Mouse (Mus musculus) kidney, adult 2 months (tissue): ENCODE results near the gene Abcg8. TPM values are rescaled to one million over a fixed set of nuclear protein-coding genes. Genes with fewer than 3 reads are reported as not detected.

Experiments
- DNase-seq: peaks from one replicate; pipeline ENCODE4 v3.0.0; 2021
- H3K27ac ChIP-seq: fragments of 200-500 bp; 2 replicates; pipeline ENCODE4 v1.5.1; 2012; ENCODE audit warnings: low read depth, low read length, control low read depth, inconsistent platforms; ENCODE audit not compliant: insufficient read depth
- H3K27me3 ChIP-seq: fragments of 200-500 bp; replicated peaks from 2 replicates; pipeline ENCODE4 v1.6.1; 2012; ENCODE audit warnings: mild to moderate bottlenecking, moderate library complexity, low read length, inconsistent platforms; ENCODE audit not compliant: control insufficient read depth, insufficient read depth
- H3K36me3 ChIP-seq: fragments of 200-500 bp; 2 replicates; pipeline ENCODE4 v1.6.1; 2012; ENCODE audit warnings: mild to moderate bottlenecking, moderate library complexity, low read length, inconsistent platforms; ENCODE audit not compliant: control insufficient read depth, insufficient read depth
- H3K4me1 ChIP-seq: fragments of 200-500 bp; 2 replicates; pipeline ENCODE4 v1.6.1; 2011; ENCODE audit warnings: low read length; ENCODE audit not compliant: control insufficient read depth, insufficient read depth
- H3K4me3 ChIP-seq: fragments of 200-500 bp; 2 replicates; pipeline ENCODE4 v1.5.1; 2011; ENCODE audit warnings: mild to moderate bottlenecking, low read depth, low read length, control low read depth; ENCODE audit not compliant: insufficient read depth
- CTCF ChIP-seq: fragments of 200-500 bp; conservative IDR thresholded peaks from 2 replicates; pipeline ENCODE4 v1.5.1; 2011; ENCODE audit warnings: low read depth, mild to moderate bottlenecking, control low read depth, low read length, moderate library complexity, mixed read lengths; ENCODE audit not compliant: insufficient read depth, insufficient read length
- POLR2A ChIP-seq: fragments of 200-500 bp; IDR thresholded peaks from one replicate; pipeline ENCODE4 v1.6.1; 2011; ENCODE audit warnings: low read depth, low read length, control low read depth
- whole genome bisulfite sequencing: fragments of 180-500 bp; shearing (Covaris S2); methylation state at CpG from one replicate; pipeline ENCODE4 v1.1.7; 2018; 5-methylcytosine and 5-hydroxymethylcytosine counted together
- polyA plus RNA-seq: library from polyadenylated mRNA; depleted of rRNA; stranded (reverse); fragments of >200 nt; gene quantifications from 2 replicates; pipeline ENCODE4 v1.2.3, GENCODE M21; 2012

Gene Abcg8
- polyA plus RNA-seq, 1 experiment: 0.33 TPM

DNA sequence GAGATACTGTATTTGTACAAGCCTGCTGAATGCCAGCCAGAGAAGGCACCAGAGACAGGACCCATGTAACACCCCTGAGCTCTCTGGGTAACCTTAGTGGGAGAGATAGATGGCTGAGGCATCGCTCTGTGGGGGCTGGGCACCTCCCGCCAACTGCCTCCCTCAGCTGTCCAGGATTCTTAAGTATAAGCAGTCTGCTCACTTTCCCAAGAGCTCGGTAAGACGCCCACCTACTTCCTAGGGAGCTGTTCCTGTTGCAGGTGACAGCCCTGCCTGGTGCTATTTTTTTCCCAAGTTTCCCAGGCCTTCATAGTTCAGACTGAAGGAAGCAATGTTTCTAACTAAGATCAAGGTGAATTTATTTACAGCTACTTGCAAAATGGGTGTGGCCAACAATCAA lies 898 bp upstream of the Abcg8 start:
- TF ChIP-seq CTCF (no peak), POLR2A (no peak)
- Histone ChIP-seq H3K4me3 (no peak overlapping the region), H3K27me3 (no peaks in the 10 kb centered on the region), H3K27ac (no peak overlapping the region), H3K4me1 (peaks cover 11% of the 10 kb centered on the region; the same call in 1 of the 2 replicates), H3K36me3 (no peaks in the 10 kb centered on the region)
- no peak for DNase-seq
- WGBS: 69% methylated on average over 4 of the region's 4 CpGs

DNA sequence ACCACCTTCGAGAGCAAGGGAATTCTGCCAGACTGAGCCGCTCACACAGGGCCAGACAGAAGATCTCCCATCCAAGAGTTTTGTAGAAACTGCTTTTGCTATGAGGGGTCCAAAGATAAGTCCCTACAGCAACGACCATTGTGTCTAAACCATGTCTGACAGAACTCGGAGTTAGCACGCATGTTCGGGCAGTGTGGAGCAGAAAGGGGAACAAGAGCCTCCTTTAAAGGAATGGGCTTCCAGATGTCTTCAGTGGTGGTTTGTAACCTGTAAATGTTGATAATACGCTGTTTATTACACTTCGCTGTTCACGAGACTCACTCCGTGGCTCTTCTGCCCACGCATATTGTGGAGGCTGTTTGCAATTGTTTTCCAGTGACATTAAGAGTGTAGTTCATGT lies 1.5 kb downstream of the Abcg8 start:
- no peak overlapping the region for H3K27ac ChIP-seq
- no peak for DNase-seq
- no peaks in the 10 kb centered on the region for H3K27me3 ChIP-seq
- H3K36me3 ChIP-seq: no peaks in the 10 kb centered on the region
- H3K4me3 ChIP-seq: no peak overlapping the region
- 87% methylated on average over 11 of the region's 11 CpGs for WGBS
- peaks cover 11% of the 10 kb centered on the region; the same call in 1 of the 2 replicates for H3K4me1 ChIP-seq
- TF ChIP-seq POLR2A (no peak), CTCF (no peak)

DNA sequence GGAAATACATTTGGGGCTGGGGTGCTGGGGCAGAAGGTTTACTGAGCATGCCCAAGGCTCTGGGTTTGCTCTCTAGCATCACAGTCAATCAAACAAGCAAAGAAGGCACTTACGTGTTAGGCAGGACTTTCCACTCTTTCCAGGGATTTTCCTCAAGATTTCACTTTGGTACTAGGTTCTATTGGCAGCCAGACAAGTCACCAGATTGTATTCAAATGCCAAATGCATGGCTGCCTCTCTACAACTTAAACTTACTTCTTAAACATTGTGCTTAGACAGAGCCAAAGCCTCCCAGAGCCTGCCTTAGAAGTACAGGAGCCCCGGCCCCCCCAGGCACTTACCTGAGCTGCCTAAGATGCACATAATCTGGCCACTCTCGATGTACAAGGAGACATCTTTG lies 5.6 kb downstream of the Abcg8 start:
- H3K36me3 ChIP-seq: no peaks in the 10 kb centered on the region
- H3K27me3 ChIP-seq: no peaks in the 10 kb centered on the region
- no peak overlapping the region for H3K4me3 ChIP-seq
- H3K27ac ChIP-seq: no peak overlapping the region
- 80% methylated on average over 3 of the region's 3 CpGs for WGBS
- TF ChIP-seq CTCF (no peak), POLR2A (no peak)
- no peak for DNase-seq
- no peaks in the 10 kb centered on the region for H3K4me1 ChIP-seq

DNA sequence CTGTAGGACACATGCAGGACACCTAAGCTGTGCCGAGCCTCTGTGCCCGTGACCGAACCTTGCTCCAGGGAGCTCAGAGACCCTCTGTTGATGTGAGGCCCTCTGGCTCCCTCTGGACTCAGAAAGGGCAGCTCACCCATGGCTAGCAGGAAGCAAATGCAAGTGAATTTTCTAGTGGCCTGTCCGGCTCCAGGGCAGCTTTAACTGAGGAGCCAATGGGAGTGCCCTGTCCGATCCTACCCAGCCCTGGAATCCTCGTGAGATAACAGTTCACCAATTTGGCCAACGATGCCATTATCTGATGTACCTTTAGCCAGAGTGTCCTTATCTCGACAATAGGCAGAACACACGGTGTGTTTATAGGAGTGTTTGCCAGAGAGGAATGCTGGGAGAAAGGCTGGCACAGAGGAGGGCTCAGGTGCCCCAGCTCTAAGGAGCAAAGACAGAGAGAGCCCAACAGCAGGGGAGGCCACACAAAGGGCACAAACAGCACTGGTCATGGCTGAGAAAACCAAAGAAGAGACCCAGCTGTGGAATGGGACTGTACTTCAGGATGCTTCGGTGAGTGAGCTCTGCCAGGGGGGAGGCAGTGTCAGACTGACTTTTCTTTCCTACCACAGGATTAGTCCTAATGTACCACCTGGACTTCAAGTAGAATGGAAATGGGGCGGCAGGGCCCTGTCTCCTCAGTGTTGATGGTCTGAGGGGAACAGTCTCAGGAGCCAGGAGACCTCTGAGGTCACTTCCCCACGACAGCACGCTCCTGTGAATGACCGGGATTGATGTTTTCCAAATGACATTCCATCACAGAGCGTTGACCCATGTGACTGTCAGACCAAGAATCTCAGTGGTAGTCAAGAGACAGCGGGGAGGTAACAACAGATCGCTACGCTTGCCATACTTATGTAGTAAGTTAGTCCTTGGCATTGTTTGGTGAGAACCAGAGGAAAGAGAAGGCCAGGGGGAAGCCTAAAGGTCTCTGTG lies 6.9 kb downstream of the Abcg8 start, which contains the start of gene Abcg5:
TSS of gene Abcg5 (minus strand) at position 278 of the 984 bp plus-strand sequence.
- no peak within 1 kb of the TSS for H3K27ac ChIP-seq
- H3K27me3 ChIP-seq: no peaks in the 10 kb centered on the region
- no peak for DNase-seq
- H3K4me1 ChIP-seq: no peaks in the 10 kb centered on the region
- WGBS: 82% methylated on average over 18 of the region's 18 CpGs
- H3K4me3 ChIP-seq: no peak within 1 kb of the TSS
- H3K36me3 ChIP-seq: no peaks in the 10 kb centered on the region
- TF ChIP-seq CTCF (no peak; the same call in 1 of the 2 replicates), POLR2A (no peak)

DNA sequence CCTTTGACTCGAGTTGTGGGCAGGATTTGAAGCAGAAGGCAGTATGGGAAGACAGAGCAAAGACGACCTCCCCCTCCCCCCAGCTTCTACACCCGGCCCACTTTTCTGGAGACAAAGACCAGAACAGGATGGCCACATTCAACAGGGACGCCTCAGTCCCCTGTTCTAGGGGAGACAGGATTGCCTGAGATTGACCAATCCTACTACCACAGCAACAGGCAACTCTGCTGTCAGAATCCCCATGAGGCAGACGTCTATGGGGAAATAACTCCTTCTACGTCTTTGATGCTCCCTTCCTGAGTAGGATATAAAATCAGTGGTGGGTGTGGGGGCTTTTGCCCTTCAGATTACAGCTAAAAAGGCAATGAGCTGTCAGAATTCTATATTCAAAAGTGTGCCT lies 8.2 kb downstream of the Abcg8 start:
- Histone ChIP-seq H3K4me3 (no peak overlapping the region), H3K36me3 (no peaks in the 10 kb centered on the region), H3K27ac (no peak overlapping the region), H3K27me3 (no peaks in the 10 kb centered on the region), H3K4me1 (peaks cover 5% of the 10 kb centered on the region; the same call in 1 of the 2 replicates)
- no peak for TF ChIP-seq CTCF
- no peak for TF ChIP-seq POLR2A
- DNase-seq: no peak
- WGBS: 50% methylated on average over 6 of the region's 6 CpGs

DNA sequence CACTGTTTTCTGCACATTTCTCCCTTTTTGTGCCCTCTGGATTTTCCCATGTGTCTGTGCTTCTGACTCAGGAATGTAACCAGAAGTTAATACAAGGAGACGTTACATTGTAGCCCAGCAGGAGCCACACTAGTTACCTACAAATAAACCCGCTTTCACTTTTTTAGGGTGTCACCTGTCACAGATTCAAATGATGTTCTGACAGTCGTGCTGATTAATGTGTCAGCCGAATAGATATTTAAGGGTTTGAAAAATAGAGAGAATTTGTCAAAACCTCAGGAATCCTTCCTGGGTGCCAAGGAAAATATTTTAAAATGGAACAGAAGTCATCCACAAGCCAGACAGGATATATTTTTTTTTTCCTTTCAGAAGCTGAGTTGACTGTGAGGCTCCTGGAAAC lies 9.2 kb downstream of the Abcg8 start:
- no peak overlapping the region for H3K4me3 ChIP-seq
- H3K27me3 ChIP-seq: no peaks in the 10 kb centered on the region
- no peak for DNase-seq
- TF ChIP-seq POLR2A (no peak), CTCF (no peak)
- H3K4me1 ChIP-seq: peaks cover 9% of the 10 kb centered on the region; the same call in 1 of the 2 replicates
- no peak overlapping the region for H3K27ac ChIP-seq
- WGBS: 68% methylated on average over 4 of the region's 4 CpGs
- H3K36me3 ChIP-seq: no peaks in the 10 kb centered on the region

DNA sequence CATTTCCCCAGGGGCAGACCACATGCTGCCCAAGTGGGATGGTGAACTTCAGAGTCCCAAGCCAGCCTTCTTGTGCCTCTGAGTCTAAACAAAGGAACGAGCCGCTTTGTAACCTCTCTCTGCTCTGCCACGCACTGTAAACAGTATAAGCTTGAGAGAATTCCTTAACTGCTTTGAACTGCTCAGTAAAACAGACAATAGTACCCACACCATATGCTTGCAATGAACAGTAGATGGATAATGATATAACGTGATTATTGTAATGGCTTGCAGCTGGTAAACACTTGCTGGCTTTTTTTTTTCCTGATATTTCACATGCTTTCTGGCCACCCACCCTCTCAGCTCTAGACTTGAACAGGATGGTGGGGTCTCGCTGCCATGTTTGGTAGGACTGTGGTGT lies 11.9 kb downstream of the Abcg8 start:
- H3K4me1 ChIP-seq: peaks cover 9% of the 10 kb centered on the region; the same call in 1 of the 2 replicates
- no peaks in the 10 kb centered on the region for H3K36me3 ChIP-seq
- no peak for DNase-seq
- H3K4me3 ChIP-seq: no peak overlapping the region
- no peak overlapping the region for H3K27ac ChIP-seq
- TF ChIP-seq CTCF (no peak), POLR2A (no peak)
- 78% methylated on average over 5 of the region's 5 CpGs for WGBS
- no peaks in the 10 kb centered on the region for H3K27me3 ChIP-seq
